Mouse (Mus musculus): ENCODE data around the gene Tmod2.
A peak's percentile ranks its signal among the peaks of the same experiment; 100 is the strongest.

The Tmod2 gene

DNA sequence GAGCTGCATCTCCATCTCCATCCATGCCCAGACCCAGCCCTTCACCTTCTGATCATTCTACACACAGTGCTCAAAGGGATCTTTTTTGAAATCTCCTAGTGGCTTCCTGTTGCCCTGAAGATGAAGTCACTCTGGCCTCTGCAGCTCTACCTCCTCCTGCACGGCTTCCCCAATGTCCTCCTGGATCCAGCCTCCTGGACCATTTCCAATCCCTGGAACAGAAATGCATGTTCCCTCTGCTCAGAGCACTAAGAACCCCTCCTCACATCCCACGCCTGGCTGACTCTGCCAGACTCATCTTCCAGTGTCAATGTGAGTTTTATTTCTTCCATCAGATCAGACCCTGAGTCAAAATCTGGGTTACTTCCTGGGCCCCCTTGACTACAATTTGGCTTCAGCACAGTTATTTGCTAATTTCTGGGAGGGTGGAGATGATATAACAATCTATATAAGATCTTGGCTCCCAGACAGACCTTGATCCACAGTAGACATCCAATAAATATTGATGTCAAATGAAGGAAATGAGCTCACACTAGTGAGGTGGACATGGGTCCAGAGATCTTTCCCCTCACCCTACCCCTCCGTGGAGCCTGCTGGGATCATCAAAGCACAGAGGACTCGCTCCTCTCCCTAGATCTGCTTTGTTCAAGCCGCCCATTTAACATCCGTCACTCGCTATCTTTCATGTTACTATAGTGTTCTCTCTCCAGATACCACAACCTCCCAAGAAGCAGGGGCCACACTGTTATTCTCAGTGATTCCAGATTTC is 10.8 kb downstream of the Tmod2 start:
- DNase-seq (ENCODE audit: low spot score in 2 of 2), result no peak

DNA sequence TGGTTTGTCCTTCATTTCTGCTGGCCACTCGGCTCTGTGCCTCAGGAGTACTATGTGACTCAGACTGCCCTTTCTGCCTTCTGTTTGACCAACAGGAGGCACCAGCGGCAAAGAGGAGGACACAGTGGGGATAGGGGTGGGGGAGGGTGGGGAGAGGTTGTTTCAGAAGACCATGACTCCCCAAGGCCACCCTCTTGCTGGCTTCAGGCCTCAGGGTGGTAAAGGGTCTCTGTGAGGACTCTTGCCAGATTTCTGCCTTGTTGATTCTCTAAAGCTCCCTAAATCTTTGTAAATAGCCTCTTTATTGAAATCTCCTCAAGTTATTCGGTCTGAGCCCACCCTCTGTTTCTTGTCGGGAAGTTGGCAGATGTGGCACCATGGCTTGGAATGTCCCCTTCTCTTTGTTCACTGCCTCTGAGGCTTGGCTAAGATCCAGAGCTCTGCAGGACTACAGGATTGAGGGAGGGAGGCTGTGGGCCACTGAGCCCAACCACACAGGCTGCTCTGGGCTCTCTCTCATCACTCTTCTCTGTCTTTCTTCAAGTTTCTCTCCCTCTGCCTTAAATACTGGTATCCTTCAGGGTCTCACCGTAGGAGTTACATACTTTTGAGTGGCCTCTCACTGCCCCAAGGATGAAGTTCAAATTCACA is 11.8 kb downstream of the Tmod2 start:
- DNase-seq (ENCODE audit: low spot score in 2 of 2), result peak; percentile 59 to 65

GRCm38 (mm10) chr9:75597596-75597995 is 13.5 kb downstream of the Tmod2 start:
- DNase-seq (ENCODE audit: low spot score in 2 of 2), result no peak

GRCm38 (mm10) chr9:75597036-75597435 is 14.1 kb downstream of the Tmod2 start:
- no peak for DNase-seq (ENCODE audit: low spot score in 2 of 2)

GRCm38 (mm10) chr9:75593481-75593880 is 17.6 kb downstream of the Tmod2 start:
- DNase-seq (ENCODE audit: low spot score in 2 of 2), result no peak

DNA sequence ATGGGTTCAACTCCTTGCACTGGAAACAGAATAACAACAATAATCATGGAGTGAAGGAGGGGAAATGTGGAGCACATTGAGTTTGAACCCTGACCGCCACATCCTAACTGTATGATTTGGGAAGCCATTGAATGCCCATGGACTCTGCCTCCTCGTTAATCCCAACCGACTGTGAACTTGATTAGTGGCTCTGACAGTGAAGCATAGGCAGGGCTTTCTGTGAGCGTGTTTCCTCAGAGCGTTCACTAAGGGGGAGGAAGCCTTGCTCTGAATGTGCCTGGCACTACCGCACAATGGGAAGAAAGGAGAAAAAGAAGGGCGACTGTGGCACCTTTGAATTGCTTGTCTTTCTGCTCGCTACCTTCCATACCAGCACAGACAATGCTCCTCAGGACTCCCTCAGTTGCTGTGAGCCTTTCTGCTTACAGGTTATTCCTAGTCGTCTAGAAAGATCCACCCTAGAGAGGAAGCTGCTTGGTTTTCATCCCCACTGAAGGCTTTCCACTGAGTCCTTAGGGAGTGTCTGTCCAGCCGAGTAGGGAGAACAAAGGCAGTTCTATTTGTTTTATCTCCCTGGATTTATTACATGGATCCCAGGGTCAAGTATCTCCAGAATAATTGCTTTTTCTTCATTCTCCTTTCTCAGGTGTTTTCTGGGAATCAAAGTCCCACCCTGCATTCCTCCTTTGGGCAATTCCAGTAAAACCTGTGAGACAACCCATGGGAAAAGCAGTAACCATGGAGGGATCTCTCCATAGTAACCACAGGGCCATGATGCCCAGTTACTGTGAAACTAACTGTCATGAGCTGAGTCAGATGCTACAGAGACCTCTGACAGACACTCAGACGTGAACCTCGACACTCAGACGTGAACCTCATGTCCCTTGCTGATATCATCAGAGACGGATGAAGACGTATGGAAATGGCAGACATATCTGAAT is 21.0 kb downstream of the Tmod2 start:
- DNase-seq (ENCODE audit: low spot score in 2 of 2), result no peak

- no peak for DNase-seq (ENCODE audit: low spot score in 2 of 2)
These were observed 29.3 kb downstream of the Tmod2 start for GRCm38 (mm10) chr9:75581694-75582350.

- DNase-seq (ENCODE audit: low spot score in 2 of 2), result no peak
These were observed 31.8 kb downstream of the Tmod2 start for GRCm38 (mm10) chr9:75579321-75579720.

- DNase-seq (ENCODE audit: low spot score in 2 of 2), result no peak
These were observed 39.8 kb downstream of the Tmod2 start for GRCm38 (mm10) chr9:75571036-75571942.

GRCm38 (mm10) chr9:75568399-75568798 is 42.7 kb downstream of the Tmod2 start:
- DNase-seq (ENCODE audit: low spot score in 2 of 2), result no peak

DNA sequence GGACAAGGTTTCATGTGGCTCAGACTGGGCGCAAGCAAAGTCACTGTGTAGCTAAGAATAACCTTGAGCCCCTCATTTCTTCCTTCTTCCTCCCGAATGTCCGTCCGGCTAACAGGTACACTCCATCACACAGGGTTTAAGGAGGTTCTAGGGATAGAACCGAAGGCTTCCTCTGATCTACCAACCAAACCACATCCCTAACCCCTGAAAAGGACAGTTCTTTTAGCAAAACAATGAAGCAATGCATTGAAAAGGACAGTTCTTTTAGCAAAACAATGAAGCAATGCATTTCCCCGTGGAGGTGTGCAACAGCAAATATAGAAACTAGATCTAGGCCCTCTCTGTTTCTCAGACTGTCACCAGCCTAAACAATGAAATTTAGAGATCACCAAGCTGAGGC is 46.2 kb downstream of the Tmod2 start:
- no peak for DNase-seq (ENCODE audit: low spot score in 2 of 2)

DNA sequence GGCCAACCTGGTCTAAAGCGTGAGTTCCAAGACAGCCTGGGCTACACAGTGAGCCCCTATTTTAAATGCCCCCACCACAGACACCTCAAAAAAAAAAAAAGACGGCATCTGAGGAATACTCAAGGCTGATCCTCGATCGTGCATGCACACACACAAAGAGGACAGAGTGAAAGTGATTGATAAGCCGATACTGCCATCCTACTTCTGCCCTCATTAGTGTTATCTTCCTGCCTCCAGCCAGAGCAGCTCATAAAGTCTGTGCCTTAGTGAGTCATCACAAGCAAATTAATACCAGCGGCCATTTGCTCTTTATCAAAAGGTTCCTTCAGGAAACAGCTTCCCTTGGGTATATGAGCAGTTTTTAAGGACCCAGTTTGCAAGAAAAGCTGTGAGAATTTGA is 47.5 kb downstream of the Tmod2 start:
- DNase-seq (ENCODE audit: low spot score in 2 of 2), result no peak

- DNase-seq (ENCODE audit: low spot score in 2 of 2), result no peak
These were observed 47.9 kb downstream of the Tmod2 start for GRCm38 (mm10) chr9:75563176-75563575.

- DNase-seq (ENCODE audit: low spot score in 2 of 2), result no peak
These were observed 50.0 kb downstream of the Tmod2 start for GRCm38 (mm10) chr9:75561040-75561669.

GRCm38 (mm10) chr9:75560353-75560752 is 50.8 kb downstream of the Tmod2 start:
- no peak for DNase-seq (ENCODE audit: low spot score in 2 of 2)

GRCm38 (mm10) chr9:75559512-75560012 is 51.6 kb downstream of the Tmod2 start, which contains the start of gene Tmod3:
Gene Tmod3 (minus strand): TSS chr9:75559657.
- DNase-seq (ENCODE audit: low spot score in 2 of 2), result peak; percentile 89 to 93

DNA sequence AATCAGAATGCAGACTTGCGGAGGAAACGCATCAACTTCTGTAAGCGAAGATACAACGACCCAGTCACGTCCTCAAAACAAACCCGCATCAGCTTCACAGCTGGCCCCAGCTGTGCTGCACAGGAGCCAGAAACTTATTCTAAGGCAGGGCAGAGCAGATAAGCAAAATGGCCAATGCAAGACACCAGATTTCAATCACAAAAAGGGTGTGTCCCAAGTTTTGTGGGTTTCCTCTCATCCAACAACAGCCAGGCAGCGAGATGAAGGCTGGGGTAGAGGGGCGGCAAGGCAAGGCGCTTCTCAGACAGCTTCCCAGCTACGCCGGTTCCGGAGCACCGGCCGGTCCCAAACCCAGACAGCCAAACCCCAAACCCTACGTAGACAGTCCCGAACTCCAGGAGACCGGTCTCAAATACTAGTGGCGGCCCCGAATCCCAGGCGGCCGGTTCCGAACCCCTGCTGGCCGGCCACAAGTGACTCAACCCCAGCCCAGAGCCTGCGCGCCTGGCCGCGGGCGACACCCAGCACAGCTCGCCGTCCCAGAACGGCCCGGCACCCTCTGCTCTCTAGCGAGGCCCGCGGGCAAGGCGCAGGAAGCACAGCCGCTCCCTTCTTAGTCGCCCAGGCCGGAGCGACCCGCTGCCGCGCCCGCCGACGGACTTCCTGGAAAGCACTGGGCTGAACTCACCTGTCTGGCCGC is 52.2 kb downstream of the Tmod2 start:
- DNase-seq (ENCODE audit: low spot score in 2 of 2), result peak in 1 of 2 experiments; percentile 17

DNA sequence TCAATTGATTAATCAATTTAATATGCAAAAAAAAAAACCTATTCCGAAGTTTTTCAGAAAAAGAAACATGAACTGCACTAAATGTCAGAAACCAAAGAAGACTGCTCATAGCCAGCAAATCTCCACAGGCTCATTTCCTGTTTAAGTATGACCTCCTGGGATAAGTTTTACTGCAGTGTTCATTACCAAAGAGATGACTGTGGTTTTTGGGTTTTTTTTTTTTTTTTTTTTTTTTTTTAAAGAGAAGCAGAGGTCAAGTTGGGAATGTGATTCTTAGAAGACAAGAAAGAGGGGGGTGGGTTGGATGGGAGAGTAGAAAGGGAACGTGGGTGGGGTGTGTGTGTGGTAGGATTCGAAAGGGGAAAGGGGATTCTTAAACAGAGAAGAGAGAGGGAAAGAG is 52.8 kb downstream of the Tmod2 start:
- DNase-seq (ENCODE audit: low spot score in 2 of 2), result no peak

GRCm38 (mm10) chr9:75553719-75554118 is 57.4 kb downstream of the Tmod2 start:
- no peak for DNase-seq (ENCODE audit: low spot score in 2 of 2)
